11 mouse cellular contexts compared by ENCODE assay signal in the genomic region with DNA sequence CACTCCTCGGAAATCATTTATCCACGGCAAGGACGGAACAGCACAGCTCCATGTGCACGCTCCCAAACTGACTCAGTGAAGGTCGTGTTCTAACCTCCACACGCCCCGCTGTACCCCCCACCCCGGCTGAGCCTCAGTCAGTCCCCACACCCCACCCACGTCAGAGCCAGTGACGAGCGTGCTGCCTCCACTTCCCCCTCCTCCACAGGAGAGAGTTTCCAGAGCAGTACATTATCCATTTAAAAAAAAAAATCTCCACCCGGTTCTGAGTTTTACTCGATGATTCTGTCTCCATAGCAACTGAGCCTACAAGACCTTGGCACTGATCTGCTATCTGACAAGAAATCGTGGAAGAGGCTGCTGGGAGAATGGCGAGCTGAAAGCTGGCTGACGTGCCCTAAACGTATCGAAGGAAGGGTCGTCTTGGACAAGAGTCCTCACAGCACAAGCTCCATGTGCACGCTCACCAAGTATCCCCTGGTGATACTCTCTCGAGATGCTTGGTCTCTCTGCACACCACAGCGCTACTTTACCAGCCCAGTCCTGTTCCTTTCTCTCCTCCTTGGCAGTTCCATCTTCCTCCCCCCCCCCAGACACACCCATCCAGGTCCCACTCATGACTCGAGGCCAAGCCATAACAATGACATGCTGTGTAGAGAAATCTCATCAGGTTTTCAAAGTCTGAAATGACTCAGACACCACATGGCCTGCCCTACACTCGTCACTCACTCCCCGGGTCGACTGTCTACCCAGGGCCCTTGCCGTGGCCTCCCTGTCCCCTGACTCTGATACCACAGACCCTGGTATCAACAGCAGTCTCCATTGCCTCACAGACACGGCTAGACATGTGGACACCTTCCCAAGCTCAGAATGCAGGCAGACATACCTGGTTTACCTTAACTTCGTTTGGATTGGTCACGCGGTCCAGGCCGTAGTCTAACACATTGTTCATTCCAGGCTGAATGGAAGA. TPM values are rescaled to one million over a fixed set of nuclear protein-coding genes. Genes with fewer than 3 reads are reported as not detected.
DNase-seq lines count a peak whose midpoint lies in the region; ATAC-seq and TF ChIP-seq lines count a peak whose summit lies in the region.
"Had no signal": no experiment of that assay in that cellular context is flagged by ENCODE, and none has a peak within 500 bp of the region (broad histone marks: within the 10 kb centered on the region; RNA-seq: fewer than 3 reads in every experiment).

No protein-coding gene starts in this region.

- 89% methylated on average over 32 of the region's 32 CpGs for WGBS in hindbrain, embryonic 10.5 days
- WGBS in hindbrain, embryonic 14.5 days, result 76% methylated on average over 32 of the region's 32 CpGs
- WGBS in olfactory bulb, adult 2 months, result 58% methylated on average over 32 of the region's 32 CpGs

- peaks cover 3% of the 10 kb centered on the region; the same call in 1 of the 2 replicates for H3K9me3 ChIP-seq in hindbrain, embryonic 10.5 days
- H3K9me3 ChIP-seq in hindbrain, embryonic 14.5 days (ENCODE audit: control insufficient read depth, low read length), result peaks cover 4% of the 10 kb centered on the region; the same call in 1 of the 2 replicates

- peaks cover 12% of the 10 kb centered on the region for H3K4me1 ChIP-seq in hindbrain, embryonic 10.5 days (replicated peaks)
- 0 out of 2 replicates have a peak, but pooled peaks cover under 1% of the 10 kb centered on the region for H3K4me1 ChIP-seq in hindbrain, embryonic 14.5 days (replicated peaks; ENCODE audit: control insufficient read depth, insufficient read depth, low read length)
- H3K4me1 ChIP-seq in olfactory bulb, adult 2 months (ENCODE audit: control insufficient read depth, insufficient read depth, low read length), result peaks cover 14% of the 10 kb centered on the region
- H3K4me1 ChIP-seq: liver, embryonic 12.5 days had no signal

- no peak for TF ChIP-seq CTCF in olfactory bulb, adult 2 months (IDR thresholded peaks at IDR 0.05; ENCODE audit: insufficient read depth, low read depth, low read length)

- no peak overlapping the region for H3K9ac ChIP-seq in hindbrain, embryonic 14.5 days
- H3K9ac ChIP-seq: liver, embryonic 12.5 days had no signal

- H3K4me2 ChIP-seq in hindbrain, embryonic 14.5 days (replicated peaks), result no peak overlapping the region
- H3K4me2 ChIP-seq: liver, embryonic 12.5 days had no signal

- H3K27me3 ChIP-seq in hindbrain, embryonic 10.5 days (ENCODE audit: insufficient read depth, poor library complexity, severe bottlenecking), result no peaks in the 10 kb centered on the region
- H3K27me3 ChIP-seq in hindbrain, embryonic 14.5 days (ENCODE audit: control insufficient read depth, insufficient read depth, low read length), result no peaks in the 10 kb centered on the region
- H3K27me3 ChIP-seq: liver, embryonic 12.5 days had no signal

- DNase-seq in hindbrain, embryonic 10.5 days (ENCODE audit: low spot score), result no peak
- no peak for DNase-seq in hindbrain, embryonic 14.5 days (ENCODE audit: low spot score)
- DNase-seq in adrenal gland, adult 8-10 months, result peak; percentile 32
- DNase-seq in frontal cortex, postnatal 36 days (ENCODE audit: low spot score in 2 of 2), result peak; percentile 53 to 64
- DNase-seq in cerebellum, adult 18-20 months, result no peak
- DNase-seq: kidney, postnatal 10 days had no signal

- ATAC-seq in hindbrain, embryonic 14.5 days (ENCODE audit: low FRiP score), result no peak
- no peak for ATAC-seq in megakaryocyte-erythroid progenitor cell, adult 5-6 weeks (replicated peaks; ENCODE audit: low FRiP score, low TSS enrichment, poor library complexity, severe bottlenecking)
- ATAC-seq in inflammation-experienced regulatory T-cells, adult 6 months, result no peak
- ATAC-seq: liver, embryonic 12.5 days; Patski had no signal

- peak overlapping the region; percentile 8; the same call in 1 of the 2 replicates for H3K27ac ChIP-seq in hindbrain, embryonic 10.5 days
- no peak overlapping the region for H3K27ac ChIP-seq in hindbrain, embryonic 14.5 days
- peak overlapping the region; percentile 62 for H3K27ac ChIP-seq in olfactory bulb, adult 2 months (ENCODE audit: insufficient read depth, low read depth, low read length)
- H3K27ac ChIP-seq: liver, embryonic 12.5 days had no signal

- TF ChIP-seq POLR2A in olfactory bulb, adult 2 months (IDR thresholded peaks at IDR 0.05; ENCODE audit: insufficient read depth, low read depth, low read length), result no peak

- no peaks in the 10 kb centered on the region for H3K36me3 ChIP-seq in hindbrain, embryonic 10.5 days
- no peaks in the 10 kb centered on the region for H3K36me3 ChIP-seq in hindbrain, embryonic 14.5 days (replicated peaks; ENCODE audit: control insufficient read depth, insufficient read depth)
- H3K36me3 ChIP-seq: liver, embryonic 12.5 days had no signal

- no peak overlapping the region for H3K4me3 ChIP-seq in hindbrain, embryonic 10.5 days
- H3K4me3 ChIP-seq in hindbrain, embryonic 14.5 days (replicated peaks; ENCODE audit: low read length), result no peak overlapping the region
- H3K4me3 ChIP-seq in olfactory bulb, adult 2 months (ENCODE audit: insufficient read depth, low read depth, low read length), result peak overlapping the region; percentile 28
- H3K4me3 ChIP-seq: liver, embryonic 12.5 days had no signal

RNA-seq across cellular contexts. Expression of a gene that starts 38.7 kb away (rescaled TPM):
- 1.3 and 1.8 TPM in 2 replicates for polyA plus RNA-seq in hindbrain, embryonic 10.5 days (2016; fragmentation: Nextera tagmentation; extraction: Ambion mirVana)
- polyA plus RNA-seq in hindbrain, embryonic 14.5 days (2014; fragmentation: Nextera tagmentation; extraction: Ambion mirVana), result 8.9 and 10.7 TPM in 2 replicates
- 1 to 10 TPM; 4.9 to 9.8 (median 7.4) TPM for total RNA-seq in adrenal gland, adult 8-10 months (2022)
- not detected in 2 replicates for polyA plus RNA-seq in olfactory bulb, adult 2 months (2012; ENCODE audit: insufficient read depth, insufficient read length, low replicate concordance, missing spikeins)
- 0.24 TPM in 1 of 2 replicates, not detected in the other for total RNA-seq in megakaryocyte-erythroid progenitor cell, adult 5-6 weeks (2014; fragmentation: Nextera tagmentation)
- not detected in 2 replicates for total RNA-seq in megakaryocyte-erythroid progenitor cell, adult 5-6 weeks (2017)
- 1 to 10 TPM; 4.2 to 6.6 (median 4.9) TPM for polyA plus RNA-seq in inflammation-experienced regulatory T-cells, adult 6 months (2017; shearing (Covaris generic))

Comparison
In these comparisons a context has a peak if more than half of its experiments do, and no peak if none do; other contexts are left out.
1. DNase-seq: peak in adrenal gland, adult 8-10 months (single experiment) and frontal cortex, postnatal 36 days (2 of 2); none in hindbrain, embryonic 10.5 days (single experiment), hindbrain, embryonic 14.5 days (single experiment) and cerebellum, adult 18-20 months (0 of 2).